Mouse (Mus musculus) mouse trophoblast stem cell (cell line): ENCODE data around the gene Tyw5.

Experiments
- in situ Hi-C, 2 experiments: fragments of 300-500 bp; cut with MseI, MboI; formaldehyde crosslinking; loops; 2 replicates in 1 of 2; 3 replicates in 1 of 2; pipeline ENCODE4 v1.15.1; 2025

Gene Tyw5

DNA sequence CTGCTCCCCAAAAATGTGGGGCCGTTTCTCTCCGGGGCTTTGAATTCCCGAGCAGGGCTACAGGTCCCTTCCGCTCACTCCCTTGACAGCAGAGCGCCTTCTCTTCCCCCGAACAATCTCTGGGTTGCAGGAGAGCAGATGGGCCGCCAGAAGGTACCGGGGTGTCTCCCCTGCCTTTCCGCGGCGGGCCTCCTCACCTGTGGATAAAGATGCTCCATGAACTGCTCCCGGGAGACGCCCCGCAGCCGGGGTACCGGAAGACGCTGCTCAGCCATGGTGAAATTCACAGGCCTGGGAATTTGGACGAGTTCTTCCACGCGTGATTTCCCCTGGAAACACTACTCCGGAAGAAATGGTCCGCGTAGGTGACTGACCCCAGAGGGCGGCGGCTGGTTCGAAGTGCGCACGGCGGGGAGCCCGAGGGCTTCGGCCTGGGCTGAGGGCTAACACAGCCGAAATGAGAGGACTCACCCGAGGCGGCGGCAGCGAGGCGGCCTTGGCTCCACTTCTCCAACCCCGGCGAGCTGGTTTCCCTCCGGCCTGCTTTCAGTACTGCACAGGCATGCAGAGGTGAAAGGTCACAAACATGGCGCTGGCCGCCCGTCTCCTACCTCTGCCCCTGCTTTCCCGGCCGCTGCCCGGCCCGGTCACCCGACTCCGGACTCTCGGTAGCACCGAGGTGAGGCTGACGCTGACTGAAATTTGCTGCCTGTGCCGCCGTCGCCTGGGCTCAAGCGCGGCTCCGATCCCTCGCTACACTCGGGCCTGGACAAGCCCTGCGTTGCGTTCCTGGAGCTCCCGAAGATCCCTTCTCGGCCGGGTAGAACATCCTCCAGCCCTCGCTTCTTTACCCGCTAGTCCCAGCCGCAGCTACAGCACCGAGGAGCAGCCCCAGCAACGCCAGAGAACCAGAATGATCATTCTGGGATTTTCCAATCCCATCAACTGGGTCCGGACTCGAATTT lies at the start of gene Tyw5, which contains the start of gene Maip1:
TSS of gene Tyw5 (minus strand) at position 915 of the 965 bp plus-strand sequence.
TSS of gene Maip1 (plus strand) at position 142 of the 965 bp plus-strand sequence.
- in situ Hi-C loops = loop anchor here in 1 of 2 experiments (25.0 kb wide), 1 partner anchor 881 kb away; the partner anchor contains the start of gene Aox2

DNA sequence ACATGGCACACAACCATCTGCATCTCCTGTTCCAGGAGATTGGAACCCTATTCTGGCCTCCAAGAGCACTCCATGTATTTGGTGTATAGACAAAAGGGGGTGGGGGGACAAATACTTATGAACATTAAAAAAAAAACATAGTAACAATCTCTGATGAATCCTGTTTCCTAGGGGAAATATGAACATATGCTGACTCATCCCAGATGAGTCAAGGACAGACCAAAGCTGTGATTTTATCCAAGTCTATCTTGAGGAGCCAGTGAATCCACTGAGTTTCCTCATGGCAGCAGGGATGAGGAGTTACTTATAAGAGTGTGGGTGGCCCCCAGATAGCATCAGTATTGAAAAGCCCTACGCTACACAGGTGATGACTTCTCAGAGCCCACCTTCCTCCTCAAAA lies 43.3 kb upstream of the Tyw5 start:
- in situ Hi-C loops = no loop called here

DNA sequence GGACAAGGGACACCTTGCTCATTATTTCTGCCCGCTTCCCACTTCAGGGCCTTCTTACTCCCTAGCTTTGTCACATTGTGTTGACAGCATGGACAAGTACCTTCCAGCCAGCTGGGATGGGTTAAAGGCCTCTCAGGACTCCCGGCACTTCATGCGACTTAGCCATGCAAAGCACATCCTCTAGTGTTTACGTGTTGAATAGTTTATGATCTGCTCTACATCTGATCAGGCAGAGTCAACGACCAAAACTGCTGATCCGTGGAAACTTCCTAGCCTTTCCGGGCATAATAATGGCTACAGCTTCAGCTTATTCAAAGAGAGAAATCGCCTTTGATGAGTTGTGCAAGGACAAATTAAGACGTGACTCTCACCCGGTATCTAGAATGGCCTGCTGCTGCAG lies 38.8 kb upstream of the Tyw5 start:
- in situ Hi-C loops = no loop called here

GRCm38 (mm10) chr1:57440771-57441170 lies 33.9 kb upstream of the Tyw5 start:
- in situ Hi-C loops = no loop called here

- in situ Hi-C loops = loop anchor here in 1 of 2 experiments (10.0 kb wide), 1 partner anchor 336 kb away; the partner anchor contains the start of gene Spats2l
These were observed 32.1 kb upstream of the Tyw5 start for GRCm38 (mm10) chr1:57439026-57439425.

DNA sequence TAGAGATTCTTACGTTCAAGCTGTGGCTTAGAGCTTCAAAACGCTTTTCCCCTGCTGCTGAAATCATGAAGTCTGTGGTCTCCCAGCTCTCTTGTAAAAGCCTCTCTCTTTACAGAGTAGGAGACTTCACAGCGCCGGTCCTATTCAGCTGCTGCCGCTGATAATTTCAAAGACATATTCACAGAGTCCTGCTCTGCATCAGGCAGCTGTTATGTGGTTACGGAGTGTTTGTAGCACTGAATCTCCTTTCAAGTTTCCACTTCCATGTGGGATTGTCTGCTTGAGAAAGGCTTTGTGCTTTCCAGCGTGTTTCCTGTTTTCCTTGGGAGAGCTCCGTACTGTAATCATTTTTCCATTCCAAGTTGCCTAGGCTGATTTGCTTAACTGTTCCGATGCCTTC lies 30.1 kb upstream of the Tyw5 start:
- in situ Hi-C loops = loop anchor here in 1 of 2 experiments (10.0 kb wide), 1 partner anchor 338 kb away; the partner anchor contains the start of gene Spats2l

- in situ Hi-C loops = loop anchor here in 1 of 2 experiments (10.0 kb wide), 1 partner anchor 338 kb away; the partner anchor contains the start of gene Spats2l
These were observed 29.5 kb upstream of the Tyw5 start for GRCm38 (mm10) chr1:57436408-57436807.

GRCm38 (mm10) chr1:57433141-57433540 lies 26.2 kb upstream of the Tyw5 start:
- in situ Hi-C loops = loop anchor here in 1 of 2 experiments (10.0 kb wide), 1 partner anchor 342 kb away; the partner anchor contains the start of gene Spats2l

GRCm38 (mm10) chr1:57429786-57430483 lies 23.0 kb upstream of the Tyw5 start:
- in situ Hi-C loops = loop anchor here (5.0 to 10.0 kb wide), 5 partner anchors 345 to 865 kb away; partner anchors contain the start of gene Spats2l (in 2 of the 2)

DNA sequence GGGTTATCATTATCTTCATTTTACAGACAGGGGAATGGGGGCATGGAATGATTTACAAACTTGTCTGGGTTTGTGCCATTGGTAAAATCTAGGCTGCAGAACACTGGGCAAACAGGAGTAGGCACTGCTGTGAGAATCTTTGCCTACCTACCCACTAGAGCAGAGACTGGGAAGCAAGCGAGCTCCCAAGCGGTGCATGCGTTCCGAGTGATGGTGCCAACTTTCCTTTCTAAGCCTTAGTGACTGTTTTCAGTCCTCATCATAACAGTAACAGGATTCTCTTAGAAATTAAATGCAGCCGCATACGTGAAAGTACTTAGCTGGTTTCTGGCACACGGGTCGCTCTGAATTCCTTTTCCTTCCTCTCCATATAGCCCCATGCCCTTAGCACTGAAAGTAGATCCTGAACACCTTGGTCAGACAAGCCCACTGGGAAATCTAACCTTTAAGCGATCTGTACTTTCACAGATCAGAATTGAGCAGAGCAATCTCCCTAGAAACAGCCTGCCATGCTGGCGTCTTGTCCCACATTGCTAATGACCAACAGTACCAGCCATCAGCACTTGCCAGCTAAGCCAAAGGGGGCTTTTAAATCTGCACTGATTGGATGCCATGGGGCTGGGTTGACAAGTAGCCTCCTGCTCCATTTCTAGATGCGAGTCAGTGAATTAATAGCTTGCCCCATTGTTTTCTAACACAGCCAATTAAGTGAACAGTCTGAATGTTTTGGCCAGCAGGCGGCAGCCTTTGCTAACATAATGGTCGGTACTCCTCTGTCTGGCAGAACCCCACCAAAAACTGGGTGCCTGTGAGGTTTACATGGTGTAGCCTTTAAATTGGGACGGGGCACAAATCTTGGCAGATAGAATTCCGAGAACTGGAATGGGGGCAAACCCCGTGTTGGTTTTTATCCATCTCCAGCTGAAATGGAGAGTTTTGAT lies 21.7 kb upstream of the Tyw5 start:
- in situ Hi-C loops = loop anchor here (5.0 to 10.0 kb wide), 5 partner anchors 346 to 866 kb away; partner anchors contain the start of gene Spats2l (in 1 of the 2)

DNA sequence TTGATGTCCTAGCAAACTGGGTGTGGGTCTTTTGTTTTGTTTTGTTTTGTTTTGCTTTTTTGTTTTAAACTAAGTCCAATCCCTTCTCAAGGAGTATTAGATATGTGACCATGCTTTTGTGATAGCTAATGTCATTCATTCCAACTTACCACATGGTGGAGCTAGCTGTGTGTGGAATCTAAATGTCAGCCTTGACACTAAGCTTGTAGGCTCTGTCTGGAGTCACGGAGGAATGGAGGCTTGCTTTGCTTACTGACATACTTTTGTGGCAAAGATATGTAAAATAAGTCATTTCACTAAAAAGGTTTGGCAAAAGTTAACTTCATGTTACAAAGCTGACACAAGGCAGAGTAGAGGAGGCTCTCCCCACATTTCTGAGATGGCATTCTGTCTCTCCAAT lies 16.8 kb upstream of the Tyw5 start:
- in situ Hi-C loops = loop anchor here (10.0 to 25.0 kb wide), 4 partner anchors 351 to 871 kb away; partner anchors contain the start of genes Aox2 (in 1 of the 2) and Spats2l (in 1 of the 2)

DNA sequence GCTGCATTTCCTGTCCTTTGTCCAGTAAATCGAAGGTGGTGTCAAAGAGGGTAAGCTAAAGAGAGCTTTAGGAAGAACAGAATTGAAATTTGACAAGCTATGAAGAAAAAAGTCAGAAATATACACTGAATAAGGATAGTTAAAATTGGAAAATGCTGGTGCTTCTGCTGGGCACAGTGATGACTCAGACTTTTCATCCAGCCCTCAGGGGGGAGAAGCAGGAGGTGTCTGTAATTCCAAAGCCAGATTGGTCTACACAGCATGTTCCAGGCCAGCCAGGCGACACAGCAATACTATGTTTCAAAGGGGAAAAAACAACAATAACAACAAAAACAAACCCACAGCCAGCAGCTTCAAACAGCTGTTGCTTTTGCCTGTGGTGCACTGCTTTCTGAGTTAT lies 6.5 kb upstream of the Tyw5 start:
- in situ Hi-C loops = loop anchor here in 1 of 2 experiments (25.0 kb wide), 1 partner anchor 874 kb away; the partner anchor contains the start of gene Aox2

DNA sequence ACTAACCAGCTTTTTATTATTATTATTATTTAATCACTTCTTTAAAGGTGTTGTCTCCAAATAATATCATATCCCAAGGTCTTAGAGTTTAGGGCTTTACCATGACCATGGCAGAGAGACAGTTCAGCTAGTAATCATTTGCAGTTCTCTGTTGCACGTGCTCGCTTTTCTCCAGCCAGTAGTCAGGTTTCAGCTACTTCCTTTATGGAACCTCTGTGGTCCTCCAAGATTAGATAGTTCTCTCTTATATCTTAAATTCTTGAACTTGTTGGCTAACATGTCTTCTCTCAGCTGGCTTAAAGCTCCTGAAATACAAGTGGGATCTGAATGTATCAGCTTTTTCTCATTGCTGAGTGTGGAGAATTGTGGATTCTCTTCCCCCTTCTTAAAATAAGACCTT lies 2.1 kb upstream of the Tyw5 start:
- in situ Hi-C loops = loop anchor here in 1 of 2 experiments (25.0 kb wide), 1 partner anchor 878 kb away; the partner anchor contains the start of gene Aox2

DNA sequence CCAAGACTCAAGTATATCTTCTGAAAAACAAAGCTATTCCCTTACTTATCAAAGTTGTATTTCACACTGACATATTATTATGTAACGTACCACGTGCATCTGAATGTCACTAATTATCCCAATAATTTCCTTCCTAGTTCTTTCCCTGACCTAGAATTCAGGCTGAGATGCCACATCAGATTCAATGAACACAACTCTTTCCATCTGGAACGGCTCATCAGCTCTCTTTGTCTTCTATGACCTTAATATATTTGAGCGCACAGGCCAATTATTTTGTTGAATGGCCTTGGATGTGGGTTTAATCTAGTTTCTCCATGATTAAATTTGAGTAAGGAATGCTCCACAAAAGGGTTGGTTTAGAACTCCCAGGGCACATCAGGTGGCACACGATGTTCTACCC lies 4.8 kb downstream of the Tyw5 start:
- in situ Hi-C loops = loop anchor here in 1 of 2 experiments (25.0 kb wide), 1 partner anchor 885 kb away; the partner anchor contains the start of gene Aox2

DNA sequence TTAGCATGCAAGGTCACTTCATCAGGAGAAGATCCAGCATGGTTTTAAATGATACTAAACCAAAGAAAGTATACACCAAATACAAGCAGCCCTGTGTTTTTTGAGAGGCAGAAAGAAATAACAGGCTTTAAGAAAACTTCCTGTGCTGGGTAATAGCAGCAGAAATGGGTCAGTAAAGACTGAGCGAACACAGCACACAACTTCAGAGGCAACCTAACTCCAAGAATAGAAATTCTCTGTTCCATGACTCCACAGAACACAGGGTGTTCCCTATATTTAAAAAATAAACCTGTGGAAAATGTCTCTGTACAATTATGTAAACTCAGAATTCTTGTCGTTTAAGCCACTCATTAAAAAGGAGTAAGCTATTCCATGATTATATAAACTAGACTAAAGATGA lies 6.0 kb downstream of the Tyw5 start:
- in situ Hi-C loops = loop anchor here in 1 of 2 experiments (25.0 kb wide), 1 partner anchor 886 kb away; the partner anchor contains the start of gene Aox2

- in situ Hi-C loops = loop anchor here in 1 of 2 experiments (25.0 kb wide), 1 partner anchor 887 kb away; the partner anchor contains the start of gene Aox2
These were observed 6.6 kb downstream of the Tyw5 start for GRCm38 (mm10) chr1:57400321-57400720.

DNA sequence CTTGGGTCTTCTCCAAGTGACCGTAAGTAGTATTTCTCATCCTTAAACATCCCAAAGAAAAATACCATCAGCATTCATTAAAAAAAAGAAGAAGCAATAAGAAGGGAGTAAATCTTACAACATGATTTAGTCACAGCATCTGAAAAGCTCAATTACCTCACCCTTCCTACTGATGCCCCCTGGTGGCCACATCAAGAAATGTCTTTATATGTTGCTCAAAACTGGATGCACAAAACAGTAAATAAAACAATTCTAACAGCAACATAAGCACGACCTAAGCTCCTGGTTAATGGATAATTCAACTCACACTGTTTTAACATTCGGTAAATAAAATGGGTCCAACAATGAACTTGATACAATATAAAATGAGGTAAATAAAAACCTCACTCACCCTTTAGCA lies 12.8 kb downstream of the Tyw5 start:
- in situ Hi-C loops = no loop called here

- in situ Hi-C loops = no loop called here
These were observed 14.5 kb downstream of the Tyw5 start for GRCm38 (mm10) chr1:57392417-57392816.

DNA sequence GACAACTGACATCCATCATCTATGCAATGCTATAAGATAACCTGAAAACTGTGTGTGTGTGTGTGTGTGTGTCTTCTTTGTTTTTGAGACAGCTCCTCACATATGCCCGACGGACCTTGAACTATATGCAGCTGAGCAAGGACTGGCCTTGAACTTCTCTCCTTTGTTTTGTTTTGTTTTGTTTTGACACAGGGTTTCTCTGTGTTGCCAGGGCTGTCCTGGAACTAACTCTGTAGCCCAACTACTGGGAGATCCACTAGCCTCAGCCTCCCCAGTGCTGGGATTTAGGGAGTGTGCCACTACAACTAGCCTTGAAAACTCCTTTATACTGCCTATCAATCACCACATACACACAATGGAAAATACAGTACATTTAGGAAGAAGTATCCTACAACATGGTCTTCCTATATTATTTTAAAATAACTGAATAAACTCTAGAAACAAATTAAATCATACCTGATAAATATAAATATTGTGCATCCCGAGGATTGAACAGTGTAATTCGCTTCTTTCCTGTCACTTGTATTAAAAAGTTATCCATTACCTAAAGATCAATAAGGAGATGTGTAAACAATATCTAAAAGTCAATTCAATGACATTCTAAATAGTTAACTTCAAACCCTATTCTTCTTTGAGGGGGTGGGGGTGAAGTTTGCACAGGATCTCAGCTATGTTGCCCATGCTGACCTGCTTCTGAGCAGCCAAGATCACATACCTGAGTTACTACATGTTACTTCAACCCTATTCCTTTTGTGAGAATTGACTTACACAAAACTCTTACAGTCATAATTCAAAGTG lies 15.7 kb downstream of the Tyw5 start:
- in situ Hi-C loops = no loop called here
